In genomic region chr4:25281671-25282038, GRCm38 (mm10) we compare ENCODE assay signal across 8 mouse cellular contexts. TPM values are rescaled to one million over a fixed set of nuclear protein-coding genes. Genes with fewer than 3 reads are reported as not detected.
DNase-seq lines count a peak whose midpoint lies in the region; ATAC-seq and TF ChIP-seq lines count a peak whose summit lies in the region.

Gene Ufl1, minus strand, starts transcription at chr4:25281821.

- no peaks in the 10 kb centered on the region for H3K27me3 ChIP-seq in hindbrain, postnatal 0 days (ENCODE audit: insufficient read depth, low read length)

- peak; percentile 97 for DNase-seq in ZHBTc4 (ENCODE audit: low read depth, low spot score)
- peak; percentile 98 for DNase-seq in gastrocnemius, adult 2 months
- peak; percentile 97 for DNase-seq in hindbrain, postnatal 0 days (ENCODE audit: low spot score)
- DNase-seq in left cerebral cortex, adult 2 months (ENCODE audit: extremely low spot score in 1 of 2, low spot score in 2 of 2): peak; percentile 98 to 99
- DNase-seq in right cerebral cortex, adult 2 months (ENCODE audit: low spot score in 2 of 2): peak; percentile 97 to 99
- DNase-seq in urinary bladder, postnatal 14 days (ENCODE audit: low spot score): peak; percentile 98

- peak within 1 kb of the TSS; percentile 95 for H3K4me3 ChIP-seq in gastrocnemius, adult 2 months
- H3K4me3 ChIP-seq in hindbrain, postnatal 0 days (ENCODE audit: low read length): peak within 1 kb of the TSS; percentile 66
- H3K4me3 ChIP-seq in left cerebral cortex, adult 2 months: peak within 1 kb of the TSS; percentile 100

- intact Hi-C loops in gastrocnemius, adult 2 months (cut with DNase I): loop anchor here (10.0 kb wide), 1 partner anchor 387 kb away; the partner anchor contains the start of gene Ndufaf4
- intact Hi-C loops in left cerebral cortex, adult 2 months (cut with DNase I): loop anchor here (2.0 to 10.0 kb wide), 3 partner anchors 519 to 1213 kb away; partner anchors contain the start of genes Fut9 and Manea

- H3K4me1 ChIP-seq in hindbrain, postnatal 0 days (ENCODE audit: insufficient read depth, low read length): 0 out of 2 replicates have a peak, but pooled peaks cover 3% of the 10 kb centered on the region

- H3K9me3 ChIP-seq in hindbrain, postnatal 0 days (ENCODE audit: low read length): no peaks in the 10 kb centered on the region

- under 1% methylated on average over 30 of the region's 30 CpGs for WGBS in hindbrain, postnatal 0 days

- TF ChIP-seq CTCF in gastrocnemius, adult 2 months (IDR thresholded peaks at IDR 0.05): no peak
- no peak for TF ChIP-seq CTCF in hindbrain, postnatal 0 days (IDR thresholded peaks at IDR 0.05; ENCODE audit: low read depth)
- TF ChIP-seq CTCF in left cerebral cortex, adult 2 months (IDR thresholded peaks at IDR 0.05): no peak

- peak; percentile 99 for ATAC-seq in common myeloid progenitor, adult 5-6 weeks (replicated peaks; ENCODE audit: low read depth, poor library complexity, severe bottlenecking)
- peak; percentile 99 for ATAC-seq in hindbrain, postnatal 0 days
- ATAC-seq in megakaryocyte, adult 5-6 weeks (ENCODE audit: poor library complexity, severe bottlenecking): peak; percentile 97

- peak within 1 kb of the TSS; percentile 76 for H3K9ac ChIP-seq in hindbrain, postnatal 0 days (replicated peaks; ENCODE audit: low read length)

- H3K36me3 ChIP-seq in hindbrain, postnatal 0 days (ENCODE audit: insufficient read depth, low read length): peaks cover 5% of the 10 kb centered on the region; the same call in 1 of the 2 replicates

- H3K27ac ChIP-seq in gastrocnemius, adult 2 months: peak within 1 kb of the TSS; percentile 92
- H3K27ac ChIP-seq in hindbrain, postnatal 0 days: peak within 1 kb of the TSS; percentile 97
- peak within 1 kb of the TSS; percentile 98 for H3K27ac ChIP-seq in left cerebral cortex, adult 2 months

- peak within 1 kb of the TSS; percentile 70 for H3K4me2 ChIP-seq in hindbrain, postnatal 0 days (ENCODE audit: low read depth, low read length)

RNA-seq across cellular contexts. Expression of gene Ufl1, which starts in this region (rescaled TPM):
- 27.3 and 29.9 TPM in 2 replicates for total RNA-seq in common myeloid progenitor, adult 5-6 weeks (2017)
- total RNA-seq in gastrocnemius, adult 2 months (2021): 10 to 100 TPM; 33.2 to 35.6 TPM
- 11.7 and 12.9 TPM in 2 replicates for total RNA-seq in hindbrain, postnatal 0 days (2014; rRNA removed)
- polyA plus RNA-seq in hindbrain, postnatal 0 days (2015; fragmentation: Nextera tagmentation; extraction: Ambion mirVana): 51.1 and 54.0 TPM in 2 replicates
- total RNA-seq in left cerebral cortex, adult 2 months (2021): 10 to 100 TPM; 27.9 to 28.6 TPM
- 18.6 and 22.9 TPM in 2 replicates for total RNA-seq in megakaryocyte, adult 5-6 weeks (2015)
- 19.4 and 28.3 TPM in 2 replicates for total RNA-seq in megakaryocyte, adult 5-6 weeks (2017)

Comparison
In these comparisons a context has a peak if more than half of its experiments do, and no peak if none do; other contexts are left out.
1. Peak in every context shown above with its lines: DNase-seq, ATAC-seq, H3K4me3 ChIP-seq and H3K27ac ChIP-seq.